Mouse (Mus musculus): ENCODE data around the gene Lats1. TPM values are rescaled to one million over a fixed set of nuclear protein-coding genes. Genes with fewer than 3 reads are reported as not detected.

Lats1 gene
- 10 to 100 TPM; 57.1 to 59.3 TPM for total RNA-seq (2021)
- long read RNA-seq, experiment 1, partial matches to known transcripts = 2 of 5 reads
- long read RNA-seq, experiment 1, other reads (novel, unspliced or antisense) = 3 of 5 reads
- long read RNA-seq, experiment 2, full-length matches to known transcripts = 1 of 2 reads
- long read RNA-seq, experiment 2, partial matches to known transcripts = 1 of 2 reads
- long read RNA-seq, experiment 2, other reads (novel, unspliced or antisense) = 0 of 2 reads

DNA sequence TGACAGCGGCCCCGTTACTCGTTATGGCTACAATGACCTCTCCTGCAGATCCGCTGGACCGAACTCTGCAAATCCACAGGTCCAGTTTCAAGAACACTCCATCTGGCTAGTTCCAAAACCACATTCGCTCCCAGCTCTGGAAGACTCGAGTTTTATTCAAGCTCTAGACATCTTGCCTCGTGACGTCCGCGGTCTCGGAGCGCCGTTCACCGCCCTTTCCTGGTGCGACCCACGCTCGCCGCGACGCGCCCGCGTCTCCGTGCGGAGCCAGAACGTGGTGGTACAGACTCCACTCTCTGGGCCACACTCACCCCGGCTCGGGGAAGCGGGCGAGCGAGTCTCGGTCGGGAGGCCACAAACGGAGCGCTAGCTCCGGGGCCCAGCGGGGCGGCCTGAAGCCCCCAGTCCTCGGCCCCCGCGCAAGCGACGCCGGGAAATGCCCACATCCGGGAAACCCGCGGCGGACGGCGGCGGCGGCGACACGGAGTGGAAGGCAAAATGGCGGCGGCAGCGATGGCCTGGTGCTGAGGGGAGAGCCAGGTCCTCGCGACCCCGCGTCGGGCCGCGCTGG is at the start of gene Lats1, which contains the start of gene Pcmt1:
Gene Lats1, plus strand, starts transcription at position 484 of the 571 bp plus-strand sequence.
Gene Pcmt1, minus strand, starts transcription at position 406 of the 571 bp plus-strand sequence.
- DNase-seq = peak; percentile 94

DNA sequence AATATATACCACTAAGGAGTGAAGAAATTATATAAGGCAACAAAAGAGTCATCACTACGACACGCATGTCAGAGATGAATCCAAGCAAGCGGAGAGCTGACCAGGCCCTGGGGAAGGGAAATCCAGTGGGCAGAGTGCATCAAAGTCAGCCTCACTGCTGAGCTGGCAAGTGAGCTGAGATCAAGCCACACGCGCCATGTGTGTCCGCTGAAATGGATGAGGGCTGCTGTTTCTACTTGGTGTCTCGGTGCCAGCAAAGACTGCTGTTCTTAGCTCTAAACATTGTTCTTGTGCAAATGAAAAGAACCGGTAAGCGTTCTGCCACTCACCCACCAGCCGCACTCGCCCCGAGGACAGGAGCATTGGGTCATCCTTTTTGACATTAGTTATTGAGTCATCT is 40.6 kb upstream of the Lats1 start:
- no peak for DNase-seq

DNA sequence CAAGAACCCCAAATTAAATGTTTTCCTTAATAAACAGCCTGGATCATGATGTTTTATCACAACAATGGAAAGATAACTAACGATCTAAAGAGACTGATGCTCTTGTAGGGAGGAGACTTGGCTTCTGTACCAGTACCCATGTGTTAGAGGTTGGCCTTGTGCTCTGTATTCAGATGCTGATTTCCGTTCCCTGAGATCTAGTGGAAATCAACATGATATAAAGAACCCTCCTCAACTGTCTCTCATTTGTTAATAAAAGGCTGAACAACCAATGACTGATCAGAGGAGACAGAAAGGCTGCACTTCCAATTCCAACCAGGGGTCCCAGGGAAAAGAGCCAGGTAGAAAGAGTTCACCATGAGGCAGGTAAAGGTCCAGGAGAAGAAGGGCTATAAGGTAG is 35.1 kb upstream of the Lats1 start:
- no peak for DNase-seq

DNA sequence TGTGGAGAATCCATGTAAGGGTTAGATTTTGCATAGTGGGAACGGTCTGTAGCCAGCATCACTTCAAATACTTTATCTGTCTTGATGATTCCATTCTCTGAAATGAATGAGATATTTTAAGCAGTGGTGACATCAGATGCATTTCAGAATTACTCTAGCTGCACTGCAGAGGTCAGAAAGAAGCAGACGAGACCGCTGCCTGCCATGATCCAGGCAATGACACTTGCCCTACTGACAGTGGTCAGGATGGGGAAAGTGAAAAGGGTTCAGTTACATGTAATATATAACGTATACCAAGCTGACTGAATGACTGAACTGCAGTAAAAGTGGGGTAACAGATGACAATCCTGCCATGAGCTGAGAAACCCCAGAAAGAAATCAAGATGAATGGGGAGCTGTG is 32.0 kb upstream of the Lats1 start:
- no peak for DNase-seq

DNA sequence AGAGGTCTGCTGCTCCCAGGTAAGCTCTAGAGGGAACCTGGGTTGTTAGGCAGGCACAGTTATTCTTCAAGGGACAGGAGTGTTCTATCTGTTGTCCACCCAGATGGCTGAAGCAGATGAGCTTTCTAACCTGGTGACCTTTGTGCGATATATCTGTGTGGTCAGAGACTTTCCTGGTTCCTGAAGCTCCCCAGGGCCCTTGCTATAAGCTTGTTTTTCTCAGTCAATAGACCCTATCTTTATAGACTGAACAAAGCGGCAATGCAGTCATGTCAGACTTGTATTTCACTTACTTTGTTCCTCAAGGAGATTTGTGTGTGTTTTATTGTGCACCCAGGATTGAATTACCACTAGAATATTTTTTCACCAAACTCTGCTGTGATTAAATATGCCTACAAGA is 30.0 kb upstream of the Lats1 start:
- no peak for DNase-seq

DNA sequence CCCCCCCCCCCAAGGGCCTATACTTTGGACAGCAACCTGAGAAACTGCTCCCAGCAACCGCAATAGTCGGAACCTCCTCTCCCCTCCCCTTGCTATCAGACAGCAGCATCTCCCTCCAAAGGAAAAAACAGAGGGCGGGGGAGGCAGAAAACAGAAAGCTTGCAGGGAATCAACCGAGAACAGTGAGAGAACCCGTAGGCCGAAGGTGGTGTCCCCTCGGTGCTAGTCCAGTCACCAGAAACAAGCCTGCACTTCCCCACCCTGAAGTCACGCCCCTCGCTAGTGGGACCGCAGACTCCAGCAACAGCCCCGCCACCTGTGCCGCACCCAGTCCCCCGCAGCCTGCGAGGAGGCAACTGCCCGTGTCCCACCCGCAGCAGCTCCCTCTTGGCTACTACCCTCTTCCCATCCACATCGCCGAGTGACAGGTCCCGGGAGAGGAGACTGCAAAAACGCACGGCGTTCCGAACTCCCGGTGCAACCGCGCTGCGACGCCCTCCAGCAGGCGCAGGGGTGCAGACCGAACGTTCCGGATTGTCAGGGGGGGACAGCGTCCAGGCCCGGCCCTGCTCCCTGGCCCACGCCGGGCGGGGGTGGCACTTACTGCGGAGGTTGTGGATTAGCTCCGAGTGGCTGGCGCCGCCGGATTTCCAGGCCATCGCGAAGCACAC is 18.4 kb upstream of the Lats1 start:
- DNase-seq = peak in 1 of 2 experiments; percentile 77

DNA sequence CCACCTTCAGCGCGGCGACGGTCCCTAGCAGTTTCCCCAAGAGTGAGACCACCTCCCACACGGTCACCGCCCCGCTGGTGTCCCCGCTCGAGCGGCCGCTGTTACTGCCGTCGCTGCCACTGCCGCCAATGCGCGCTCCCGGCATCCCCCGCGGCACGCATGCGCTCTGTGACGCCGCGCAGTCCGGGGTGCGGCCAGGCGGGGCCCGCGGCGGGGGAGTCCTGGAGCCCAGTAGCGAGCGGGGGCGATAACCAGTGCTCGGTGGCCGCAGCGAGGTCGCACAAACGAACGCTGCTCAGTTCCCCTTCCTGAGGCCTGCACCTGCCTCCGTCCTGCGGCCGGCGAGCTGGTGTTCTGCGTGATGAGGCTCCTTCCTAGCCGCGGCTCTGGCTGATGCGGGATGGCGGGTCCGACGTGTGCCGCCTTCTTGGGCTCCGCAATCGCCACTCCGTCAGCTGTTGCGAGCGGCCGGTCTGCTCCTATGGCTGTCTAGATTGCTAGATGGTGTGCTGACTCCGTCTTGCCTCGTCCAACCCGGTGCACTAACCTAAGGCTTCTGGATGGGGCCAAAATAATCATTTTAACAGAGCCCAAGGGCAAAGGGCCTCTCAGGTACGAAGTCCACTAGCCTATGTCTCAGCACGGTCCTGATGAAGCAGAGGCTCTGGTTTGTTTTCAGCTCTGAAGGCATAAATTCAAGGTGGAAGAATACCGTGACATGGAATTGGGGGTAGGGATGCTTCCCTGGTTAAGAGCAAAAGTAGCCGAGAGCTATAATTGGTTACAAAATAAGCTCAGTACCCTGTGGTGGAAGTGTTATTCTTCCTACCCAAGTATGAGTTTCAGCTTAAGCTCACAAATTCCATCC is 17.6 kb upstream of the Lats1 start:
- DNase-seq = peak; percentile 95 to 98

DNA sequence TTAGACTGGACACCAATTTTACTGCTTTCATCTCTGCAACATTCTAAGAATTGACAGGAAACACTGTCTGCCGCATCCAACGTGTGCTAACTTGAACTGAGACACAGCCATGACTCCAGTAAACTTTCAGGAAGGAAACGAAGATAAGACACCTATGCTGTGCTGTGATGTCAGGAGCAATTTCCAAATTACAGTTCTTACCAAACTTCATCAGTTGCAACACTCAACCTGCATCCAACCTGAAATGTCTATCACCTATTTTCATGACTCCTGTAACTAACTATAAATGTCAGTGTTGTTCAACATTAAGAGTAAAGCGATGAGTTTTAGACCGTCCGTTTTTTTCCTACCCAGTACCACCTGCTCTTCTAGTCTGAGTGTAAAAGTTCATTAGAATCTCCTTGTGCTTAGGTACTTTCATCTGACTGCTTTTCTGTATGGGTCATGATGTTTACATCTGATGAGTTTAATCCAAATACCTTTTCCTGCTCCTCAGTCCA is 16.9 kb upstream of the Lats1 start:
- no peak for DNase-seq

DNA sequence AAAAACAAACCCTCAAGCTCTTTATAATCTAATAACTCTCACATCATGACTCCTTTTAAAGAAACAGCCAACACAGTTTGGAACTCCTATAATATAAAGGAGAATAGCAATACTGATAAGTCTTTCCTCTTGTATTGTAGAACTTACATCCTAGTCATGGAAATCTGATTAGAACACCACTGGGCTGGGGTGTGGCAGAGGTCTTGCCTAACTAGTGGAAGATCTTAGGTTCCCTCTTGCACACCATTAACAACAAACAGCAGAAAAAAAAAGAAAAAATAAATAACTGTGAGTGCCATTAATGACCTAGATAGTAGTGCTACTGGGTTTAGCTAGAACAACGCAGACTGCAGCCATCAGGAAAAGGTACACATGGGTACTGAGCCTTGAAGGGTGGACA is 16.1 kb upstream of the Lats1 start:
- DNase-seq = no peak

DNA sequence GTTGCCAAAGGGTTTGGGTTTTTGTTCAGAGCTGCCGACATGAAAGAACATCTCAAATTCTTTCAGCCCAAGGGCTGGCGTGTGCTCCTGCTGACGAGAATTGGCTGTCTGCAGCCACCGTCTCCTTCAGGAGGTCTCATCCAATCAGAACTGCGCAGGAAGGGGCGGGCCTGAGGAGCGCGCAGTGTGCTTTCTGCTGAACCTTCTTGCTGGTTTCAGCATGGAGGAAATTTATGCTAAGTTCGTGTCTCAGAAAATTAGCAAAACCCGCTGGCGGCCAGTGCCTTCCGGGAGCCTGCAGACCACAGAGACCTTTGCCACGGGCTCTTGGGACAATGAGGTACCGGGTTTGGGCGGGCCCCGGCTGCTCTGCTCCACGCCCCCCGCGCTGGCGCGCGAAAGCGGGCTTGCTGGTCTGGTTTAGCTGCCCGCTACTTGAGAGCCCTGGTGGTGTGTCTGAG is 13.6 kb upstream of the Lats1 start, which contains the start of gene Nup43:
Gene Nup43, plus strand, starts transcription at position 162 of the 461 bp plus-strand sequence.
- DNase-seq = peak; percentile 92 to 93

DNA sequence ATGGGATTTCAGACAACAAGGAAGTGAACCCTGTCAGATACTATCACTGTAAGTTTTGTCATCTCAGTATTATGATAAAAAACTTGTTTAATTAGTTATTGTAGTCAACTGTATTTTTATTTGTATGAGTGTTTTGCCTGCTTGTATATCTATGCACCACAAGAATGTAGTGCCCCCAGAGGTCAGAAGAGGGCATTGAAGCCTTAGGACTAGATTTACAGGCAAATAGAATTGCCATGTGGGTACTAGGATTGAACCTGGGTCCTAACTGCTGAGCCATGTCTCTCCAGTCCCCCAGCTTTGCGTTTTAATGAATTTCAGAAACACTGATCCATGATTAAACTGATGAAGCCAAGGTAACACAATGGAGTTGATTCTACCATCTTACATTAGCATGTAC is 7.3 kb upstream of the Lats1 start:
- DNase-seq = peak in 1 of 2 experiments; percentile 34

DNA sequence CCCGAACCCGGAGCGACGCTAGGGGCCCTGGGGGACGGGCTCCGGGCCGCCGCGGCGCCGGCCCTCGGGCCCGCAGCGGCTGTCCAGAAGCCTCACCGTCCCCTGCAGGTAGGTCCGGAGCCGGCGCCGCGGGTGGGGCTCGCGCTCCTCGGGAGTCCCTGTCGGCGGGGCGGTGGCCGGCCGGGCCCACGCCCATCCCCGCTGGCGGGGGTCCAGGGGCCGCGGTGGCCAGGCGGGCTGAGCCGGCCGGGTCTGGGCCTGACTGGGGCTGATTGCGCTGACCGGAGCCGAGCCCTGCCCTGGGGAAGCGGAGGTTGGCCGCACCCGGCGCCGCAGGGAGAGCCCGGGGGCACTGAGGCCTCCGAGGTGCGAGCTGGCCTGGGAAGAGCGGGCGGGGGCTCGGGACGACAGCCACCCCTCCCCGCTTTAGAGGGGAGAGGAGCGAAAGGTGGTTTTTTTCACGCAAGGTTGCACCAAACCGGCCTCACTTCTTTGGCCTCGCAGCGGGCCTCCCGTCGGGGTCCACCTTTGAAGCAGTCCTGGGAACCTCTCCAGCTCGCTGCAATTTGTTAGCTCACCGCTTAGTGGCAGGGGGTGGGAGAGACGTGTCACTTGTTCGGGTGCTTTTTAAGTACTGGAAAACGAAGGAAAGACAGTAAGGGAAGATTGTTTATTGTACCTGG is 470 bp downstream of the Lats1 start:
- DNase-seq = peak; percentile 71 to 78

DNA sequence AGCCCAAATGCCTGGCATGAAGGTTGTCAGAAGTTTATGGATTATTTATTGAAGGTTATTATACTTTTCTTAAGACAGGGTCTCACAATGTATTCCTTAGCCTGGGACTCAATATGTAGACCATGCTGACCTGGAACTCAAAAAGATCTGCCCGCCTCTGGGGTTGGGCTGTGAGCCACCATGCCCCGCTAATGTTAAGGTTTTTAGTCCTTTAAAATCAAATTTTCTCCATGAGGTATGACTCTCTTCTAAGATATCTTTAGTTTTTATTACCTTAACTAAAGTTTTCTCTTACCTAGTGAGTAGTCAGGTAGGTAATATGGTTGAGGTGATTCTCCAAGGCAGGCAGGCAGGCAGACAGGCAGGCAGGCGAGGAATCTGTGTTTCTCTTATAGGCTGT is 1.2 kb downstream of the Lats1 start:
- no peak for DNase-seq

DNA sequence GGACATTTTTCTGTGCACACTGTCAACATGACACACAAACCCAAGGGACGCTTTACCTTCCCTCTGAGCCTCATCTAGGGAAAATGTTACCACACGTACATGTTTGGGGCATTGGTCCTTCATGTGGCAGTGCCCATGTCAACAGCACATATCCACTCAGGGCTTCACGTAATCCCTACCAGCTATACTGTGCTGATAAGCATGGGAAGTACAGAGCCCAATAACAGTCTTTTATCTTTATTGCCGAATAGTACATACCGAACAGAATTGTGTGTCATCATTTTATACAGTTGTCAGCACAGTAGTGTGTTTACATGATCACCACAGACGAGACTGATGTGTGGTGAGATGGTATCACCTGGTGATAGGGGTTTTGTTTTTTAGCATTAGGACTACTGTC is 5.9 kb downstream of the Lats1 start:
- no peak for DNase-seq

DNA sequence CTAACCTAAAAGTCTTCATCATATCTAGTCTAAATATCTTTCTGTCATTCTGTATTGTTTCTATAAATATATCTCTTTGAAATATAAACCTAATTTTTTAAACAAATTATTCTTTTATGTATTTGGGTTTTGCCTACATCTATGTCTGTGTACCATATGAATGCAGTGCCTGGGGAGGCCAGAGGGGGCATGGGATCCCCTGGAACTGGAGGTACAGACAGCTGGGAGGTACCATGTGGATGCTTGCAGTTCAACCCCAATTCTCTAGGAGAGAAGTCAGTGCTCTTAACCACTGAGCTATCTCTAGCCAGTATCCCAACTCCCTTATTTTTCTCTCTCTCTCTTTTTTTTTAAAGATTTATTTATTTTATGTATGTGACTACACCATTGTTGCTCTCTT is 14.3 kb downstream of the Lats1 start:
- DNase-seq = no peak

DNA sequence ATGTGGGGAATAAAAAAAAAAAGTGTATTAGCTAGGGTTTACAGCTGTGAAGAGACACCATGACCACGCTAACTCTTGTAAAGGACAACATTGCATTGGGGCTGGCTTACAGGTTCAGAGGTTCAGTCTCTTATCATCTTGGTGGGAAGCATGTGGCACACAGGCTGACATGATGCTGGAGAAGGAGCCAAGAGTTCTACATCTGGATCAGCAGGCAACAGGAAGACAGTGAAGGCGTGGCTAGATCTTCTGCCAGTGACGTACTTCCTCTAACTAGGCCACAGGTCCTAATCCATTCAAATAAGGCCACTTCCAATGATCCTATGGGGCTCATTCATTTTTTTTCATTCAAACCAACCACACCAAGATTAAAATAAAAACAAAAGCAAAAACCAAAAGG is 19.1 kb downstream of the Lats1 start:
- DNase-seq = no peak

DNA sequence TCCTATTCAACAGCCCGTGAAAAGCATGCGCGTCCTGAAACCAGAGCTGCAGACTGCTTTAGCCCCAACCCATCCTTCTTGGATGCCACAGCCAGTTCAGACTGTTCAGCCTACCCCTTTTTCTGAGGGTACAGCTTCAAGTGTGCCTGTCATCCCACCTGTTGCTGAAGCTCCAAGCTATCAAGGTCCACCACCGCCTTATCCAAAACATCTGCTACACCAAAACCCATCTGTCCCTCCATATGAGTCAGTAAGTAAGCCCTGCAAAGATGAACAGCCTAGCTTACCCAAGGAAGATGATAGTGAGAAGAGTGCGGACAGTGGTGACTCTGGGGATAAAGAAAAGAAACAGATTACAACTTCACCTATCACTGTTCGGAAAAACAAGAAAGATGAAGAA is 21.6 kb downstream of the Lats1 start:
- no peak for DNase-seq

DNA sequence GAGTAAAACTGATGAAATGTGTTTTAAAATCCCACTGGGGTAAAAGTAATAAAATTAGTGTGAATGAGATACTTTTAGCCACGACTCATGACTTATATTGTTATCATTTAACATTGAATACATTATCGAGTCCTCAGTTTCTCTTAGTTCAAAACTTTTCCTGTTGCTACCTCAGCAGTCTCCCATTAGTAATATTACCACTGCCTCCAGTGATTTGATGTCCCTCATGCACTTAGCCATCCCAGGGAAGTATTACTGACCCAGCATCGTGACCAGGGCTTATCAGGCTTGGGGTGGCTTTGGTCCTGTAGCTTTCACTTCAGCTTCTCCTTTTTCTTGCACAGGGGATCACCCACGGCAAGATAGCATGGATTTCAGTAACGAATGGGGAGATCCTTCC is 29.1 kb downstream of the Lats1 start:
- DNase-seq = no peak

DNA sequence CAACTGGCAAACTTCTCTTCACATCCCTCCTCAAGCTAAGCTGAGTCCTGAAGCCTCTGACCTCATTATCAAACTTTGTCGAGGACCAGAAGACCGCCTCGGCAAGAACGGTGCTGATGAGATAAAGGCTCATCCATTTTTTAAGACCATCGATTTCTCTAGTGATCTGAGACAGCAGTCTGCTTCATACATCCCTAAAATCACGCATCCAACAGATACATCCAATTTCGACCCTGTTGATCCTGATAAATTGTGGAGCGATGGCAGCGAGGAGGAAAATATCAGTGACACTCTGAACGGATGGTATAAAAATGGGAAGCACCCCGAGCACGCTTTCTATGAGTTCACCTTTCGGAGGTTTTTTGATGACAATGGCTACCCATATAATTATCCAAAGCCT is 31.5 kb downstream of the Lats1 start:
- no peak for DNase-seq

DNA sequence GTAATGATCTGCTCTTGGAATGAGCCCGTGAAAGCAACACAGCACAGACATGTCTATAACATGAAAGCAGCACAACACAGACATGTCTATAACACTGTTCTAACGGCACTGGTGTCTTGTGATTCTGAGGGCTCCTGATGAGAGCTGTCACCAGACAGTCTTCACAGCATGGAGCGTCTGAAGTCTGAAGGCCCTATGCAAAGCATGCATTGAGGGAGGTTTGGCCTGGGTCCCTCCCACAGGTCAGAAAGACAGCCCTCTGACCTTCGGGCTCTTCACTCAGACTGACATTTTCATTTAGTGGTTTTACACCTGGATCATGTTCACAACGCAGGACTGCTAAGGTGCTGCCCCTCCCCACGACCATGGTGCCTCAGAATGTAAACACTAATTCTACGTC is 34.0 kb downstream of the Lats1 start:
- DNase-seq = no peak

DNA sequence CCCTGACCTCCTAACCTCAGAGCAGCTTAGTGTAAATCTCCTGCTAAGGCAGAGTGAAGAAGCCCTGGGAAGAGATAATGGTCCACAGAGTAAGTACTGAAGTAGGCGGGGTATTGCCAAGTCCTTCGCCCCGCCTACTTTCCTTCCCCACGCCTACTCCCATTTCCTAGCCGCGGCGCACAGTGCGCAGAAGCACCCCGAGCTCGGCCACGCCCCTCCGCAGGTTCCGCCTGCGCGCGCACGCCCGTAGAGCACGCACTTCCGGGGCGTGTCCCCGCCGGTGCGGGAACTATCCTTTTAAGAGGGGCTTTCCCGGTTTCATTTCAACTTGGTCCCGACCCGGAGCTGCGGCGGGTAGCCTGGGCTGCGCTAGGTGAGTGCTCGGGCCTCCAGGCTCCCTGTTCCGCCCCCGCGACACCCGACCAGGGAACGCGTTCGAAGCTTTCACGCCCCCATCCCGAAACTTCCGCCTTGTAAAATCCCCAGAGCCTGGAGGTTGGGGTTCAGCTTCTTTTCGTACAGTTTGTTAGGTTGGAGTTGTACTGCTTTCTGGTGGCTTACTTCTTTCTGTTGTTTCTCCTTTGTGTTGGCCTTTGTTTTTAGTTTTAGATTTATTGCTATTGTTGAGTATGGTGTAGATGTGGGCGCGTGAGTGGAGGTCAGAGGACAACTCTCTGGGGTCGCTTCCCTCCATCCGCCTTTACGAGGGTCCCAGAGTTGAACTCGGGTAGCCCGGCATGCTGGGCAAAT is 44.9 kb downstream of the Lats1 start, which contains the start of gene Katna1:
Gene Katna1, plus strand, starts transcription at position 250 of the 750 bp plus-strand sequence.
- peak; percentile 96 to 97 for DNase-seq
